Mouse (Mus musculus) limb, embryonic 14.5 days (tissue): ENCODE measurements around the gene Nagpa. TPM values are rescaled to one million over a fixed set of nuclear protein-coding genes. Genes with fewer than 3 reads are reported as not detected.

Source experiments
- ATAC-seq: fragments of 200-750 bp; cut with Nextera tagmentation; 2 replicates; pipeline ENCODE4 v1.8.0; 2017; ENCODE audit warnings: low read depth, moderate number of reproducible peaks, moderate TSS enrichment; ENCODE audit not compliant: low FRiP score
- DNase-seq: peaks from one replicate; pipeline ENCODE4 v3.0.0-alpha.2; 2015; ENCODE audit warnings: low spot score
- H3K27ac ChIP-seq: fragments of 300-500 bp; sonication (generic); replicated peaks from 2 replicates; pipeline ENCODE4 v1.5.1; 2014; ENCODE audit warnings: low read depth, mild to moderate bottlenecking, low read length, moderate library complexity, mixed read lengths
- H3K27me3 ChIP-seq: fragments of 300-500 bp; sonication (generic); 2 replicates; pipeline ENCODE4 v1.6.1; 2014; ENCODE audit warnings: low read length, mixed read lengths; ENCODE audit not compliant: control insufficient read depth, insufficient read depth
- H3K36me3 ChIP-seq: fragments of 300-500 bp; sonication (generic); 2 replicates; pipeline ENCODE4 v1.6.1; 2014; ENCODE audit warnings: mild to moderate bottlenecking, low read length, moderate library complexity, mixed read lengths; ENCODE audit not compliant: control insufficient read depth, insufficient read depth
- H3K4me1 ChIP-seq: fragments of 300-500 bp; sonication (generic); 2 replicates; pipeline ENCODE4 v1.6.1; 2014; ENCODE audit warnings: antibody characterized with exemption, low read length, mixed read lengths; ENCODE audit not compliant: control insufficient read depth, insufficient read depth
- H3K4me2 ChIP-seq: fragments of 300-500 bp; sonication (generic); replicated peaks from 2 replicates; pipeline ENCODE4 v1.6.1; 2014; ENCODE audit warnings: low read depth, mild to moderate bottlenecking, low read length, moderate library complexity; ENCODE audit not compliant: severe bottlenecking
- H3K4me3 ChIP-seq: fragments of 300-500 bp; sonication (generic); replicated peaks from 2 replicates; pipeline ENCODE4 v1.5.1; 2014; ENCODE audit warnings: low read length
- H3K9ac ChIP-seq: fragments of 300-500 bp; sonication (generic); 2 replicates; pipeline ENCODE4 v1.6.1; 2014; ENCODE audit warnings: mild to moderate bottlenecking, low read depth, low read length, moderate library complexity; ENCODE audit not compliant: severe bottlenecking
- H3K9me3 ChIP-seq: fragments of 300-500 bp; sonication (generic); 2 replicates; pipeline ENCODE4 v1.6.1; 2016; ENCODE audit warnings: low read length; ENCODE audit not compliant: control insufficient read depth
- POLR2A ChIP-seq: fragments of 200-500 bp; IDR thresholded peaks from 2 replicates; pipeline ENCODE4 v1.8.0; 2012; ENCODE audit warnings: inconsistent platforms, mild to moderate bottlenecking, moderate library complexity, borderline replicate concordance; ENCODE audit not compliant: insufficient read depth, insufficient read length; ENCODE audit errors: extremely low read depth
- WGBS: fragments of 180-500 bp; shearing (Covaris S2); extraction: QIAGEN DNeasy Blood & Tissue Kit; methylation state at CpG from one replicate; pipeline ENCODE4 v1.1.7; 2014; 5-methylcytosine and 5-hydroxymethylcytosine counted together
- polyA plus RNA-seq, 2 experiments: library from polyadenylated mRNA; depleted of rRNA in 1 of 2; stranded (reverse) in 1 of 2; unstranded in 1 of 2; fragments of >200 nt; fragmentation: Nextera tagmentation in 1 of 2; extraction: Ambion mirVana in 1 of 2; gene quantifications; 2 replicates each; pipeline versions ENCODE4 v1.2.1 to v1.2.3; 2012 to 2014

Gene Nagpa
- polyA plus RNA-seq, 2 experiments: 16.3 to 17.2 TPM

- no peak within 1 kb of the TSS for H3K27ac ChIP-seq
- no peaks in the 10 kb centered on the region for H3K27me3 ChIP-seq
- no peak for DNase-seq
- no peaks in the 10 kb centered on the region for H3K4me1 ChIP-seq
- no peak for TF ChIP-seq POLR2A
- 67% methylated on average over 6 of the region's 6 CpGs for WGBS
- no peak within 1 kb of the TSS for H3K9ac ChIP-seq
- no peak within 1 kb of the TSS for H3K4me3 ChIP-seq
- no peak within 1 kb of the TSS for H3K4me2 ChIP-seq
- no peaks in the 10 kb centered on the region for H3K9me3 ChIP-seq
- no peak for ATAC-seq
- H3K36me3 ChIP-seq: no peaks in the 10 kb centered on the region
Observed at GRCm38 (mm10) chr16:5222140-5222539, 18.3 kb upstream of the Nagpa start, which contains the start of gene AU021092. Gene AU021092, minus strand, starts transcription at chr16:5222299.

- Histone ChIP-seq H3K36me3 (no peaks in the 10 kb centered on the region), H3K4me3 (no peak overlapping the region), H3K9me3 (no peaks in the 10 kb centered on the region), H3K27ac (no peak overlapping the region), H3K9ac (no peak overlapping the region), H3K4me1 (no peaks in the 10 kb centered on the region), H3K4me2 (no peak overlapping the region), H3K27me3 (no peaks in the 10 kb centered on the region)
- 73% methylated on average over 4 of the region's 4 CpGs for WGBS
- DNase-seq: no peak
- ATAC-seq: no peak
- no peak for TF ChIP-seq POLR2A
Observed at GRCm38 (mm10) chr16:5221403-5221802, 17.6 kb upstream of the Nagpa start.

GRCm38 (mm10) chr16:5217341-5218133, 13.7 kb upstream of the Nagpa start:
- Histone ChIP-seq H3K4me3 (no peak overlapping the region), H3K27me3 (no peaks in the 10 kb centered on the region), H3K27ac (no peak overlapping the region), H3K4me1 (no peaks in the 10 kb centered on the region), H3K9ac (no peak overlapping the region), H3K9me3 (no peaks in the 10 kb centered on the region), H3K36me3 (no peaks in the 10 kb centered on the region), H3K4me2 (no peak overlapping the region)
- DNase-seq: no peak
- TF ChIP-seq POLR2A: no peak
- no peak for ATAC-seq
- 69% methylated on average over 5 of the region's 5 CpGs for WGBS

GRCm38 (mm10) chr16:5216686-5217085, 12.9 kb upstream of the Nagpa start:
- DNase-seq (no peak), ATAC-seq (no peak)
- no peaks in the 10 kb centered on the region for H3K27me3 ChIP-seq
- H3K4me1 ChIP-seq: no peaks in the 10 kb centered on the region
- no peaks in the 10 kb centered on the region for H3K9me3 ChIP-seq
- WGBS: 45% methylated on average over 6 of the region's 6 CpGs
- no peak overlapping the region for H3K27ac ChIP-seq
- H3K4me3 ChIP-seq: no peak overlapping the region
- no peak overlapping the region for H3K4me2 ChIP-seq
- no peak overlapping the region for H3K9ac ChIP-seq
- H3K36me3 ChIP-seq: no peaks in the 10 kb centered on the region
- TF ChIP-seq POLR2A: no peak

GRCm38 (mm10) chr16:5214126-5214525, 10.3 kb upstream of the Nagpa start:
- DNase-seq: no peak
- H3K4me3 ChIP-seq: no peak overlapping the region
- H3K27ac ChIP-seq: no peak overlapping the region
- H3K4me2 ChIP-seq: no peak overlapping the region
- no peaks in the 10 kb centered on the region for H3K36me3 ChIP-seq
- no peak for TF ChIP-seq POLR2A
- no peaks in the 10 kb centered on the region for H3K9me3 ChIP-seq
- no peaks in the 10 kb centered on the region for H3K27me3 ChIP-seq
- H3K4me1 ChIP-seq: no peaks in the 10 kb centered on the region
- H3K9ac ChIP-seq: no peak overlapping the region
- ATAC-seq: no peak
- 90% methylated on average over 2 of the region's 2 CpGs for WGBS
